ENCODE assay signal across 28 mouse cellular contexts in the genomic region with DNA sequence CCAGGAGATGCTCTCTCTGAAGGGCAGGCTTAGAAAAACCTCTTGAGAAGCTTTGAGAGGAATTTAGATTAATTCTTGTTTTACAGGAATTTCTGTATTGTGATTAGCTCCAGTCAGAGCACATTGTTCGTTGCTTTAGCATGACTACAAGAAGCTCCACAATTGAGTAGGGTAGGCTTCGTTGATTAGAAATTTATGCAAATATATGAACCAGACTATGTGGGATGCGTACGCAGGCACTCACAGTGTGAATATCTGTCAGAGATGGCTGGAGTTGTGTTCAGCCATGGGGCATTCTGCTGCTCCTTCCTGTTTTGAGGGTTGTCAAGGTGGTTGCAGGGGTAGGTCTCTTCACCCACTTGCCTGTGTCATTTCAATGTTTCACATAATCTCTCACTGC.
"Had no signal": no experiment of that assay in that cellular context is flagged by ENCODE, and none has a peak within 500 bp of the region (broad histone marks: within the 10 kb centered on the region; RNA-seq: fewer than 3 reads in every experiment).

No protein-coding gene starts in this region.

- H3K9me3 ChIP-seq: heart, embryonic 10.5 days; heart, embryonic 12.5 days; hindbrain, embryonic 10.5 days; hindbrain, embryonic 12.5 days; intestine, embryonic 15.5 days; limb, embryonic 10.5 days; limb, embryonic 12.5 days; liver, embryonic 13.5 days; liver, embryonic 15.5 days had no signal

- H3K27ac ChIP-seq: gastrocnemius, adult 2 months; heart, embryonic 10.5 days; hindbrain, embryonic 10.5 days; hindbrain, embryonic 12.5 days; hindbrain, embryonic 14.5 days; intestine, embryonic 15.5 days; layer of hippocampus, adult 2 months; left cerebral cortex, adult 2 months; limb, embryonic 10.5 days; limb, embryonic 12.5 days; liver, embryonic 13.5 days; liver, embryonic 15.5 days had no signal

- H3K4me1 ChIP-seq: intestine, embryonic 15.5 days; liver, embryonic 13.5 days; liver, embryonic 15.5 days had no signal

- H3K36me3 ChIP-seq: heart, embryonic 10.5 days; heart, embryonic 12.5 days; hindbrain, embryonic 10.5 days; hindbrain, embryonic 12.5 days; intestine, embryonic 15.5 days; limb, embryonic 10.5 days; limb, embryonic 12.5 days; liver, embryonic 13.5 days; liver, embryonic 15.5 days had no signal

- H3K4me2 ChIP-seq: heart, embryonic 12.5 days; hindbrain, embryonic 12.5 days; hindbrain, embryonic 14.5 days; intestine, embryonic 15.5 days; limb, embryonic 12.5 days; liver, embryonic 11.5 days; liver, embryonic 13.5 days; liver, embryonic 15.5 days had no signal

- H3K27me3 ChIP-seq: heart, embryonic 12.5 days; hindbrain, embryonic 12.5 days; intestine, embryonic 15.5 days; limb, embryonic 12.5 days; liver, embryonic 13.5 days; liver, embryonic 15.5 days had no signal

- H3K4me3 ChIP-seq: gastrocnemius, adult 2 months; heart, embryonic 10.5 days; heart, embryonic 12.5 days; hindbrain, embryonic 10.5 days; hindbrain, embryonic 12.5 days; intestine, embryonic 15.5 days; layer of hippocampus, adult 2 months; left cerebral cortex, adult 2 months; limb, embryonic 10.5 days; limb, embryonic 12.5 days; liver, embryonic 13.5 days; liver, embryonic 15.5 days had no signal

- H3K9ac ChIP-seq: heart, embryonic 12.5 days; hindbrain, embryonic 12.5 days; hindbrain, embryonic 14.5 days; intestine, embryonic 15.5 days; limb, embryonic 12.5 days; liver, embryonic 13.5 days; liver, embryonic 15.5 days had no signal

- DNase-seq: gastrocnemius, adult 2 months; gastrocnemius, postnatal 10 days; gastrocnemius, postnatal 25 days; heart, adult 18-20 months; heart, postnatal 10 days; heart, postnatal 4 days; kidney, adult 18-20 months; kidney, adult 8-10 months; kidney, postnatal 10 days; kidney, postnatal 25 days; kidney, postnatal 4 days; liver; liver, embryonic 13.5 days had no signal

- ATAC-seq: hindbrain, embryonic 16.5 days; inflammation-experienced regulatory T-cells, adult 6 months; intestine, embryonic 15.5 days; intestine, postnatal 0 days had no signal
